ENCODE assay signal across 9 mouse cellular contexts in genomic region chr10:111547881-111548372, GRCm38 (mm10). TPM values are rescaled to one million over a fixed set of nuclear protein-coding genes. Genes with fewer than 3 reads are reported as not detected.
DNase-seq lines count a peak whose midpoint lies in the region; ATAC-seq lines count a peak whose summit lies in the region.
"Had no signal": no experiment of that assay in that cellular context is flagged by ENCODE, and none has a peak within 500 bp of the region (broad histone marks: within the 10 kb centered on the region; RNA-seq: fewer than 3 reads in every experiment).

No protein-coding gene starts in this region.

- WGBS in limb, embryonic 13.5 days = 60% methylated on average over 10 of the region's 10 CpGs
- 83% methylated on average over 10 of the region's 10 CpGs for WGBS in limb, embryonic 10.5 days
- WGBS in heart, embryonic 10.5 days = 67% methylated on average over 10 of the region's 10 CpGs

- H3K9ac ChIP-seq in limb, embryonic 13.5 days = no peak overlapping the region
- H3K9ac ChIP-seq: liver, postnatal 0 days had no signal

- DNase-seq in gastrocnemius, adult 18-20 months (ENCODE audit: low spot score) = peak; percentile 83
- DNase-seq in gastrocnemius, postnatal 10 days = no peak
- DNase-seq in limb, embryonic 10.5 days (ENCODE audit: low spot score) = no peak
- no peak for DNase-seq in heart, embryonic 10.5 days (ENCODE audit: low spot score)
- DNase-seq in right cerebral cortex, postnatal 25 days = peak; percentile 67
- DNase-seq in urinary bladder, postnatal 4 days (ENCODE audit: low spot score in 2 of 2) = no peak
- no peak for DNase-seq in MN1 (ENCODE audit: low spot score)
- DNase-seq: liver, postnatal 0 days had no signal

- H3K4me2 ChIP-seq in limb, embryonic 13.5 days (replicated peaks) = no peak overlapping the region

- ATAC-seq in limb, embryonic 13.5 days (ENCODE audit: low FRiP score, low read depth) = peak; percentile 57; the same call in 1 of the 2 replicates
- ATAC-seq: liver, postnatal 0 days had no signal

- H3K9me3 ChIP-seq in limb, embryonic 13.5 days = no peaks in the 10 kb centered on the region
- no peaks in the 10 kb centered on the region for H3K9me3 ChIP-seq in limb, embryonic 10.5 days (replicated peaks)
- H3K9me3 ChIP-seq in heart, embryonic 10.5 days = no peaks in the 10 kb centered on the region

- H3K27me3 ChIP-seq in limb, embryonic 13.5 days = no peaks in the 10 kb centered on the region
- H3K27me3 ChIP-seq in limb, embryonic 10.5 days (ENCODE audit: low read depth, poor library complexity, severe bottlenecking) = no peaks in the 10 kb centered on the region
- H3K27me3 ChIP-seq in heart, embryonic 10.5 days (ENCODE audit: insufficient read depth, poor library complexity, severe bottlenecking) = no peaks in the 10 kb centered on the region

- H3K4me3 ChIP-seq in limb, embryonic 13.5 days = no peak overlapping the region
- H3K4me3 ChIP-seq in limb, embryonic 10.5 days = no peak overlapping the region
- H3K4me3 ChIP-seq in heart, embryonic 10.5 days = no peak overlapping the region

- peaks cover 27% of the 10 kb centered on the region for H3K4me1 ChIP-seq in limb, embryonic 13.5 days
- H3K4me1 ChIP-seq in limb, embryonic 10.5 days = peaks cover 24% of the 10 kb centered on the region
- H3K4me1 ChIP-seq in heart, embryonic 10.5 days = peaks cover 25% of the 10 kb centered on the region

- no peak overlapping the region for H3K27ac ChIP-seq in limb, embryonic 13.5 days
- no peak overlapping the region for H3K27ac ChIP-seq in limb, embryonic 10.5 days
- peak overlapping the region; percentile 49 for H3K27ac ChIP-seq in heart, embryonic 10.5 days

- H3K36me3 ChIP-seq in limb, embryonic 13.5 days = no peaks in the 10 kb centered on the region
- H3K36me3 ChIP-seq in limb, embryonic 10.5 days = no peaks in the 10 kb centered on the region
- no peaks in the 10 kb centered on the region for H3K36me3 ChIP-seq in heart, embryonic 10.5 days

RNA-seq across cellular contexts. Expression of gene Phlda1, which starts 41.8 kb away (rescaled TPM):
- 1 to 10 TPM; 2.7 to 4.7 TPM for total RNA-seq in gastrocnemius, adult 18-20 months (2021)
- total RNA-seq in gastrocnemius, postnatal 10 days (2021) = 1 to 10 TPM; 7.2 to 8.2 TPM
- polyA plus RNA-seq in limb, embryonic 13.5 days (2015; fragmentation: Nextera tagmentation; extraction: Ambion mirVana) = 42.2 and 43.9 TPM in 2 replicates
- 19.8 and 20.1 TPM in 2 replicates for polyA plus RNA-seq in limb, embryonic 10.5 days (2016; fragmentation: Nextera tagmentation; extraction: Ambion mirVana)
- 20.6 and 28.8 TPM in 2 replicates for polyA plus RNA-seq in heart, embryonic 10.5 days (2016; fragmentation: Nextera tagmentation; extraction: Ambion mirVana)

Comparison
In these comparisons a context has a peak if more than half of its experiments do, and no peak if none do; other contexts are left out.
1. DNase-seq: peak in gastrocnemius, adult 18-20 months (single experiment) and right cerebral cortex, postnatal 25 days (single experiment); none in gastrocnemius, postnatal 10 days (single experiment), limb, embryonic 10.5 days (single experiment), heart, embryonic 10.5 days (single experiment), urinary bladder, postnatal 4 days (0 of 2) and MN1 (single experiment).